ENCODE assay signal across 26 mouse cellular contexts in genomic region chr3:69340971-69341370, GRCm38 (mm10). TPM values are rescaled to one million over a fixed set of nuclear protein-coding genes. Genes with fewer than 3 reads are reported as not detected.
A peak's percentile ranks its signal among the peaks of the same experiment; 100 is the strongest.
DNase-seq lines count a peak whose midpoint lies in the region; ATAC-seq and TF ChIP-seq lines count a peak whose summit lies in the region.
"Had no signal": no experiment of that assay in that cellular context is flagged by ENCODE, and none has a peak within 500 bp of the region (broad histone marks: within the 10 kb centered on the region; RNA-seq: fewer than 3 reads in every experiment).

No protein-coding gene starts in this region.

- intact Hi-C loops in gastrocnemius, adult 2 months (cut with DNase I), result no loop called here
- intact Hi-C loops in gastrocnemius, postnatal 36 days (cut with DNase I), result no loop called here

- peak; percentile 64; the same call in 1 of the 2 replicates for ATAC-seq in liver, embryonic 14.5 days (ENCODE audit: insufficient read depth)
- ATAC-seq in liver, postnatal 0 days, result no peak
- ATAC-seq: activated CD4-positive, CD25-positive, alpha-beta regulatory T cell, adult 4 months; hindbrain, embryonic 16.5 days had no signal

- no peaks in the 10 kb centered on the region for H3K36me3 ChIP-seq in liver, embryonic 14.5 days (replicated peaks; ENCODE audit: control insufficient read depth, insufficient read depth, low read depth)
- H3K36me3 ChIP-seq in liver, postnatal 0 days (replicated peaks; ENCODE audit: insufficient read depth, low read length), result no peaks in the 10 kb centered on the region
- H3K36me3 ChIP-seq: embryonic facial prominence, embryonic 10.5 days; embryonic facial prominence, embryonic 13.5 days; forebrain, embryonic 12.5 days; forebrain, embryonic 15.5 days; heart, embryonic 15.5 days; hindbrain, embryonic 10.5 days; hindbrain, embryonic 13.5 days had no signal

- peak; percentile 50; the same call in 1 of the 2 replicates for TF ChIP-seq EP300 in liver, embryonic 14.5 days (IDR thresholded peaks at IDR 0.05; ENCODE audit: low read depth)
- 0 out of 2 replicates have a peak, but pooled peaks have one; percentile 49 for TF ChIP-seq EP300 in liver, postnatal 0 days (IDR thresholded peaks at IDR 0.05; ENCODE audit: low read depth)

- TF ChIP-seq CTCF in gastrocnemius, adult 2 months (IDR thresholded peaks at IDR 0.05), result no peak
- TF ChIP-seq CTCF in liver, embryonic 14.5 days (IDR thresholded peaks at IDR 0.05; ENCODE audit: low read depth), result no peak
- no peak for TF ChIP-seq CTCF in liver, postnatal 0 days (IDR thresholded peaks at IDR 0.05; ENCODE audit: low read depth)

- DNase-seq in gastrocnemius, adult 2 months, result no peak
- DNase-seq in gastrocnemius, postnatal 36 days, result no peak
- DNase-seq in liver, embryonic 14.5 days (ENCODE audit: low read depth in 3 of 3, low spot score in 3 of 3), result no peak
- DNase-seq in liver, postnatal 0 days, result no peak
- no peak for DNase-seq in lung, postnatal 25 days (ENCODE audit: low spot score)
- DNase-seq in cerebellum, postnatal 36 days, result no peak
- no peak for DNase-seq in right cerebral cortex, adult 18-20 months
- DNase-seq: adrenal gland, adult 8-10 months; adrenal gland, postnatal 25 days; cerebellum, adult 18-20 months; cerebellum, adult 9-10 months; cerebellum, postnatal 14 days; gastrocnemius, postnatal 10 days; heart, postnatal 10 days; heart, postnatal 36 days had no signal

- peaks cover 37 to 43% of the 10 kb centered on the region in 2 experiments for H3K4me1 ChIP-seq in liver, embryonic 14.5 days (replicated peaks; ENCODE audit: control insufficient read depth in 2 of 2, insufficient read depth in 2 of 2, low read length in 1 of 2)
- H3K4me1 ChIP-seq in liver, postnatal 0 days (ENCODE audit: insufficient read depth), result peaks cover 7% of the 10 kb centered on the region
- H3K4me1 ChIP-seq: embryonic facial prominence, embryonic 13.5 days; hindbrain, embryonic 10.5 days had no signal

- H3K27me3 ChIP-seq in liver, embryonic 14.5 days (ENCODE audit: control insufficient read depth, insufficient read depth, low read length), result no peaks in the 10 kb centered on the region
- no peaks in the 10 kb centered on the region for H3K27me3 ChIP-seq in liver, postnatal 0 days (ENCODE audit: insufficient read depth, low read length)
- H3K27me3 ChIP-seq: embryonic facial prominence, embryonic 13.5 days; forebrain, embryonic 12.5 days; forebrain, embryonic 15.5 days; heart, embryonic 15.5 days; hindbrain, embryonic 13.5 days had no signal

- no peaks in the 10 kb centered on the region for H3K9me3 ChIP-seq in liver, embryonic 14.5 days (ENCODE audit: control insufficient read depth, low read length)
- no peaks in the 10 kb centered on the region for H3K9me3 ChIP-seq in liver, postnatal 0 days (ENCODE audit: low read length)
- H3K9me3 ChIP-seq: embryonic facial prominence, embryonic 10.5 days; embryonic facial prominence, embryonic 13.5 days; forebrain, embryonic 12.5 days; forebrain, embryonic 15.5 days; heart, embryonic 15.5 days; hindbrain, embryonic 10.5 days; hindbrain, embryonic 13.5 days had no signal

- H3K9ac ChIP-seq in liver, embryonic 14.5 days (replicated peaks), result no peak overlapping the region; the same call in 1 of the 2 replicates
- no peak overlapping the region; the same call in 1 of the 2 replicates for H3K9ac ChIP-seq in liver, postnatal 0 days (replicated peaks)
- H3K9ac ChIP-seq: embryonic facial prominence, embryonic 13.5 days; forebrain, embryonic 12.5 days; forebrain, embryonic 15.5 days; heart, embryonic 15.5 days; hindbrain, embryonic 13.5 days had no signal

- H3K27ac ChIP-seq in gastrocnemius, adult 2 months, result peak overlapping the region; percentile 89
- peak overlapping the region; percentile 73 for H3K27ac ChIP-seq in liver, embryonic 14.5 days
- H3K27ac ChIP-seq in liver, postnatal 0 days (ENCODE audit: low read depth), result 0 out of 2 replicates have a peak overlapping the region, but pooled peaks have one; percentile 24
- H3K27ac ChIP-seq: embryonic facial prominence, embryonic 10.5 days; embryonic facial prominence, embryonic 13.5 days; hindbrain, embryonic 10.5 days; hindbrain, embryonic 13.5 days had no signal

- peak overlapping the region; percentile 52 for H3K4me2 ChIP-seq in liver, embryonic 14.5 days (ENCODE audit: low read depth)
- H3K4me2 ChIP-seq in liver, postnatal 0 days (ENCODE audit: low read depth, low read length), result no peak overlapping the region
- H3K4me2 ChIP-seq: embryonic facial prominence, embryonic 13.5 days; forebrain, embryonic 12.5 days; forebrain, embryonic 15.5 days; heart, embryonic 11.5 days; heart, embryonic 15.5 days; hindbrain, embryonic 13.5 days had no signal

- no peak overlapping the region; the same call in 1 of the 2 replicates for H3K4me3 ChIP-seq in gastrocnemius, adult 2 months
- no peak overlapping the region for H3K4me3 ChIP-seq in liver, embryonic 14.5 days (ENCODE audit: insufficient read depth in 1 of 2, low read depth in 2 of 2, low read length in 2 of 2)
- no peak overlapping the region for H3K4me3 ChIP-seq in liver, postnatal 0 days (ENCODE audit: low read depth, low read length)
- H3K4me3 ChIP-seq: embryonic facial prominence, embryonic 10.5 days; embryonic facial prominence, embryonic 13.5 days; erythroblast, embryonic 14.5 days; forebrain, embryonic 12.5 days; forebrain, embryonic 15.5 days; heart, embryonic 15.5 days; hindbrain, embryonic 10.5 days; hindbrain, embryonic 13.5 days had no signal

RNA-seq across cellular contexts. Expression of gene Ppm1l, which starts 24.3 kb away (rescaled TPM):
- total RNA-seq in gastrocnemius, adult 2 months (2021), result 10 to 100 TPM; 90.3 to 91.8 TPM
- total RNA-seq in gastrocnemius, postnatal 36 days (2021), result 10 to 100 TPM; 71.0 to 77.5 TPM
- 1.9 and 2.4 TPM in 2 replicates for polyA plus RNA-seq in liver, embryonic 14.5 days (2012; rRNA removed)
- polyA plus RNA-seq in liver, embryonic 14.5 days (2014; fragmentation: Nextera tagmentation; extraction: Ambion mirVana), result 3.7 and 5.6 TPM in 2 replicates
- 2.4 and 2.8 TPM in 2 replicates for polyA plus RNA-seq in liver, postnatal 0 days (2015; fragmentation: Nextera tagmentation; extraction: Ambion mirVana)

Comparison
In these comparisons a context has a peak if more than half of its experiments do, and no peak if none do; other contexts are left out.
1. H3K27ac ChIP-seq: peak in every context shown above with its lines; median percentile 89 in gastrocnemius, adult 2 months; 73 in liver, embryonic 14.5 days; 24 in liver, postnatal 0 days.